Mouse (Mus musculus) NIH3T3 (cell line): ENCODE data around the gene Rad51b.

Source experiments
- DNase-seq: peaks from one replicate; pipeline ENCODE4 v3.0.0-alpha.2; 2012; ENCODE audit warnings: low read depth

The Rad51b gene

GRCm38 (mm10) chr12:79297121-79297576, at the start of gene Rad51b:
Gene Rad51b (plus strand): TSS chr12:79297282.
- peak; percentile 90 for DNase-seq

- DNase-seq: no peak
These were observed 49.0 kb upstream of the Rad51b start for GRCm38 (mm10) chr12:79248110-79248509.

GRCm38 (mm10) chr12:79253294-79254053, 43.6 kb upstream of the Rad51b start:
- no peak for DNase-seq

- no peak for DNase-seq
These were observed 42.1 kb upstream of the Rad51b start for GRCm38 (mm10) chr12:79254975-79255374.

- no peak for DNase-seq
These were observed 36.9 kb upstream of the Rad51b start for GRCm38 (mm10) chr12:79260154-79260553.

GRCm38 (mm10) chr12:79261035-79261434, 36.0 kb upstream of the Rad51b start:
- DNase-seq: peak; percentile 76

- DNase-seq: no peak
These were observed 24.5 kb upstream of the Rad51b start for GRCm38 (mm10) chr12:79272604-79273003.

GRCm38 (mm10) chr12:79279513-79280115, 17.5 kb upstream of the Rad51b start:
- DNase-seq: no peak

- DNase-seq: no peak
These were observed 14.5 kb upstream of the Rad51b start for GRCm38 (mm10) chr12:79282595-79282994.

- DNase-seq: no peak
These were observed 4.2 kb upstream of the Rad51b start for GRCm38 (mm10) chr12:79292874-79293273.

- peak; percentile 96 for DNase-seq
These were observed 811 bp upstream of the Rad51b start, which contains the start of gene Zfyve26 for GRCm38 (mm10) chr12:79296126-79296816. Gene Zfyve26 (minus strand): TSS chr12:79296304.

GRCm38 (mm10) chr12:79297884-79298636, 978 bp downstream of the Rad51b start:
- DNase-seq: no peak

- peak; percentile 91 for DNase-seq
These were observed 4.7 kb downstream of the Rad51b start for GRCm38 (mm10) chr12:79301802-79302201.

GRCm38 (mm10) chr12:79305131-79305530, 8.0 kb downstream of the Rad51b start:
- peak; percentile 62 for DNase-seq

GRCm38 (mm10) chr12:79306013-79306412, 8.9 kb downstream of the Rad51b start:
- DNase-seq: no peak

GRCm38 (mm10) chr12:79313721-79314120, 16.6 kb downstream of the Rad51b start:
- DNase-seq: no peak

GRCm38 (mm10) chr12:79317339-79317738, 20.3 kb downstream of the Rad51b start:
- peak; percentile 75 for DNase-seq

GRCm38 (mm10) chr12:79320895-79321294, 23.8 kb downstream of the Rad51b start:
- no peak for DNase-seq

- peak; percentile 75 for DNase-seq
These were observed 25.5 kb downstream of the Rad51b start for GRCm38 (mm10) chr12:79322539-79322938.

- no peak for DNase-seq
These were observed 29.2 kb downstream of the Rad51b start for GRCm38 (mm10) chr12:79326236-79326635.

- DNase-seq: no peak
These were observed 29.7 kb downstream of the Rad51b start for GRCm38 (mm10) chr12:79326745-79327144.

GRCm38 (mm10) chr12:79327868-79328267, 30.8 kb downstream of the Rad51b start:
- no peak for DNase-seq
